Mouse (Mus musculus) thymus, postnatal 4 days (tissue): ENCODE measurements at regions not wholly inside any gene's neighbourhood (a gene's known extent, or its start where the extent isn't known, plus 50 kb on each side); places are given as distances from the start of the nearest gene placed in this dataset.

Experiments
- DNase-seq: peaks from one replicate; pipeline ENCODE4 v3.0.0; 2021

DNA sequence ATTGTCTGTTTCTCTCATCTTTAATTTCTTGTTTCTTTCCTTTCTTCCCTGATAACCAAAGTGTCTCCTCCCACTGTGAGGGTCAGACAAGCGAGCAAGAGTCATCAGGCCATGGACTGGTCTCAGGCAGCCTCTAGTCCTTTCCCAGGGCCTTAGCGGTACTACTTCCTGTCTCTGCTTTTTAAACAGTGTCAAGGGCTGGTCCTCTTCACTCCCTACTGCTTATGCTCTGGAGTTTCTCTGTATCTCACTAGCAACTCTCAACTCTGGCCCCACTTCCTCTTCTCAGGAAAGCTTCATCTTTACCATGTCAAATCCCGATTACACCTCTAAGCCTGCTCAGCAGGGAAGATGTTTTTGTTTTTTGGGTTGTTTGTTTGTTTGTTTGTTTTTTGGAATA, 124.1 kb downstream of the Pten start:
- no peak for DNase-seq

DNA sequence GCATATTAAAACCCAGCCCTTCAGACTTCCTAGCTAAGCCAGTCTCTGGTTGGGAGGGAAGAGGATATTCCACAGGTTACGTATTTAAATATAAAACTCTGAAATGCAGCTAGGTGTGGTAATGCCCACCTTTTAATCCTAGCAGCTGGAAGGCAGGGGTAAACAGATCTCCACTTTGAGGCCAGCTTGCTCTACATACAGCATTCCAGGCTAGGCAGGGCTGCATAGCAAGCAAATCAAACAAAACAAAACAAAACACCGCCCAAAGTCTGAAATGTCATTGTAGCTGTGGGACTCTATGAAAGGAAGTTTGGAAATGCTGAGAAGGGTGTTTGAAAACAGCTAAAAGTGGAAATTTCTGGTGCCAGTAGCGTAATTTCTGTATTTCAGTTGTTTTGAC, 127.0 kb downstream of the Pten start:
- no peak for DNase-seq

DNA sequence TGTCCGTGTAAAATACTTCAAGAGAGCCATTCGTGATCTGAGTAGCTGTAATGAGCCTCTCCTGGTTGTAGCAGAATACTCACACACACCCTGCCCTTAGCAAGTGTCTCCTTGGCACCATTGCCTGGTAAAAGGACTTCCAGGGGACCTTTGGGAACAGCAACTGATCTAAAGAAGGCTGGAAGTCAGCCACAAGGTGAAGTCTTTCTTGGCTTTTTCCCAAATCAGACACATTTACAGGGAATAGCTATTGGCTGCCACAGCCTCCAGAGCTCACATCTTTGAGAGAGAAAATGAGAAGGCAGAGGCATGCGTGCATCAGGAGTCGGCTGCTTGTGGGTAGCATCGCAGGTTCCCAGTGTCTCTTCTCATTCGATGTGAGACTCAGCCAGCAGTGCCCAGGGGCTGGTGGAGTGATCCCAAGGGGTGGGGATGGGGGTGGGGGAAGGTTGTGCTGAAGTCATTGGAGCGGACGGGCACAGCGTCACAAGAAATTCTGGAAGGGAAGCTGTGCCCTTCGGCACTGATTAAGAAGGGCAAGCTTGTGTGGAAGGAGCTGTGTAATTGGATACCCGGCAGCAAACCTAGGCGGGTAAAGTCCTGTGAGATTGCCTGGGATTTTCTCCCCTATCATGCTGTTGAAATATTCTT, 128.3 kb downstream of the Pten start:
- DNase-seq, result no peak

DNA sequence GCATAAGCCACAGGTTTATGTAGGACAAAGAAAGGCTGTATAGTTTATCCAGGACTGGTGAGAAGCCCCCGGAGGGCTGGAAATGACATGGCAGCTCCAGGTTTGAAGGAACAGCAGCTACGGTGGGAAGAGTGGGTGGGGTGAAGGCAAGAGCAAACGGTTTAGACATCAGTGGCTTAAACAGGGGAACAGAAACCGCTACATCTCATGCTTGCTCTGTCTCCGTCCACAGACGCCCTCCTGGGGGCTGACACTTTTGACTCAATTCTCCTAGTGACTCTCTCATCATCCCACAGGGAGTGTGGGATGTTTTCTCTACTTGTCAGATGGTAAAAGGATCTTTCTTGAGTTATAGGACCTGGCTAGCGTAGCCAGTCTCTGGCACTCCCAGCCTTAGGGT, 129.9 kb downstream of the Pten start:
- no peak for DNase-seq

DNA sequence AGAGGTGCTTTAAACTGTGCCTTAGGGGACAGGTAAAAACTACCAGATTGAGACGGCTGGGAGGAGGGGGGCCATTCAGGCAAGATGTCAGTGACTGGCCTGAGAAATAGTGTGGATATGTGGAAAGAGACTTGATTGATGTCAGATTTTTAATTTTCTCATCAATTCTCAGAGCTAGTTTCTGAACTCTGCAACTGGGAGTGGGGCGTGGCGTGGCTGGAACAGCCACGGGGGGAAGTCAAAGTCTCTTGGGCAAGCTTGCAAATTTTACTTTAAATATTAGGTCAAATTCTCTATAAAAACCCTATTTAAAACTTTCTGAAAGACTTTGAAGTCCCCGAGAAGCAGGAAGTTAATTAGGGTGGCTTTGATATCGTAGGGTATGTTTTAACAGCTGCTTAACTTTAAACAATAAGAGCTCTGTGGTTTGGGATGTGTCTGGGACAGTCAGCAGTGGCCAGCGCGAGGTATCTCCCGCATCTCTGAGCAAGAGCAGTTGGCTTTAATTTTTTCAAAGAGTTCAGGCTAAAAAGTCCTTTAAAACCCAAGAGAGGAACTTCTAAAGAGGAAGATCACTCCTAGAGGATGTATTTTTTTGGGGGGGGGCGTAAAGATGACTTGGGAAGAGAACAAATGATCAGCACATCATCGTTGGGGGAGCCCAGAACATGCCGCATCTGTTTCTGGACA, 131.5 kb downstream of the Pten start:
- DNase-seq, result no peak

DNA sequence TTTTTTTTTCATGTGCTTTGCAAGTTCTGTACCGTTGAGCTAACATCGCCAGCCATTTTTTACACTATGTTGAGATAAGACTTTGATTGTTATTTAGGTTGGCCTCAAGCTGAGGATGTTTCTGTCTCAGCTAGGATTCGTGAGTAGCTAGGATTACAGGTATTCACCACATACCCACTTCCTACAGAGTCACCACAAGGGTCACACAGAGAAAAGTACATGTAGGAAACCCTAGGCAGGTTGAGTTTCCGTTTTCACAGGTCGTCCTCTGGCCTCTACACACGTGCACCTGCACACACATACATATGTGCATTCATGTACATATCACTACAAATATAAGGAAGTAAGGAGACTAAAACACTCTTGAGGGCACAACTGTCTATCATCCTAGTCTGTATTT, 133.5 kb downstream of the Pten start:
- no peak for DNase-seq

DNA sequence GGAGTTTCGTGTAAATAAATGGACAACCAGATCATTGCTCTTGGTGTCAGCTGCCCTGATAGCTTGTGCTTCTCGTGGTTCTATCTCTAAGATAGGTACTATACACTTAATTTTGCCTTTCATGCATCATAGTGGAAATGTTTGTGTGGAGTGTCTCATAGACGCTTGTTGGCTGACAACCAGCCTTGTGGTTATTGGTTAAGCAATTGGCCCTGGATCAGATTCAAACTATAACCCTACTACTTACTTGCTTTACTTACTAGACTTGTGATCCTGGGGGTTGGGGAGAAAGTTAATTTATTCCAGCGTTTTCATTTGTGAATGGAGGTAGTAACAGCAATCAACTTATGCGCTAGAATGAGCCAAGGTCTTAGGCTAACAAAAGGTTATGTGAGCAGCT, 135.2 kb downstream of the Pten start:
- no peak for DNase-seq

DNA sequence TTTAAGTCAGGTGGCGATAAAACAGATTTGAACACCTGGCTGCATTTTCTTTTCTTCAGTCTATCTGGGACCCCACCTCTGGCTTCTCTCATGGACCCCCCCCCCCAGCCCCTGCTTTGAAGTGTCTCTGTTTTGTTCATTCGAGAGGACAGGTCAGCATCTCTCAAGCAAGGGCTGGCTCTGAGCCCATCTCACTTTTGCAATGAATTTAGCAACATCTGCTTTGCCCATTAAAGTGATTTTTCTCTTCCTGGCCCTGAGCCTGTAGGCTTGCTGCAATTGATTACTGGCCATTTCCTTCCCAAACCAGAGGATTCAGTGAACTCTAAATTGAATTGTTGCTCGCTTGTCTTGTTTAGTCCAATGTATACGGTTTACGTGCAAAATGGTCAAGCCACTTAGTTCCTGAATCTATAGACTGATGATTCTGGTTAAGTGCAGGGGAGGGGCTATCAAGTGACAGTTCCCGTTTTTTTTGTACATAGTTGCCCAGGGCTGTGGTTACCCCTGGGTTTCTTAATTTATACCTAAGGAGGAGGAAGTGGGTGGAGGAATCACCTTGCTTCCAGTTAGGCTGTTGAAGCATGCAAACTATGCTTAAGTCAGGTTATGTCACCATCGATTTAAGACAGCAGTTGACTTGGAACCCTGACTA, 146.3 kb downstream of the Pten start:
- no peak for DNase-seq

DNA sequence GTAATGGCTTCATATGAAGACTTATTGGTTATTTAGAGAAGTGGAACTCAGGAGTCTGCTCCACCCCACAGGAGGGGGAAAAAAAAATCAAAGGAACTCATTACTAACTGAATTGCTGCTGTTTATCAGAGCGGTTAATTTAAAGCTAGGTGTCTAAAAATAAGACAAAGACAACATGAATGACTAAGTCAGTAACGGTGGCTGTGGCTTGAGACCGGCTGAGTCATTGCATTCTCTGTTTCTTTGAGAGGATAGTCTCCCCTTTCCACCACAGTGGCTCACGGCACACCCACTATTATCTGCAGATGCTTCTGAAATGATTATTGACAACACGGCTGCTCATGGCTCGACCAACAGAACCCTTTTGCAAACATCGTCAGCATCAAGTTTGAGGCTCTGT, 147.2 kb downstream of the Pten start:
- DNase-seq, result no peak

DNA sequence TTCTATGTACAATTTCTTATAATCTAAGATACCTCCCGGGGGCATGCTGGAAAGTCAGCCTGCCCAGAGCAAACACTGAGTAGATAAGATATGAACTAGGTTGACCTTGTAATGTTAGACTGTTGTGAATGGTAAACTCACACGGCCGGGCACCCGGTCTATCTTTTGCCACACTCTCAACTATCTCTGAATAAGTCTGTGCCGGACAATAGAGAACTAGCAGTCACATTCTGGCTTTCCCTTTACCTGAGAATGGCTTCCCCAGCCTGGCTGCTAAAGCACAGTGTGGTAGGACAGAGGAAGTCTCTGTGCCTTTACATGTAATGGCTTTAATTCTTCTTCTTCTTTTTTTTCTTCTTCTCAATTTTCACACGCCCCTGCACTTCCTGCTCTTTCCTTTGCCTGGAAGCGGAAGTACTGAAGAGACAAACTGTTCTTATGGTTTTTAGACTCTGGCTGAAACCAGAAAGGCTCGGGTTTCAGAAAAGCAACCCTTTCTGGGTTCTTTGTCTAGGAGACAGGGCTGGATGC, 148.7 kb downstream of the Pten start:
- peak; percentile 33 for DNase-seq

DNA sequence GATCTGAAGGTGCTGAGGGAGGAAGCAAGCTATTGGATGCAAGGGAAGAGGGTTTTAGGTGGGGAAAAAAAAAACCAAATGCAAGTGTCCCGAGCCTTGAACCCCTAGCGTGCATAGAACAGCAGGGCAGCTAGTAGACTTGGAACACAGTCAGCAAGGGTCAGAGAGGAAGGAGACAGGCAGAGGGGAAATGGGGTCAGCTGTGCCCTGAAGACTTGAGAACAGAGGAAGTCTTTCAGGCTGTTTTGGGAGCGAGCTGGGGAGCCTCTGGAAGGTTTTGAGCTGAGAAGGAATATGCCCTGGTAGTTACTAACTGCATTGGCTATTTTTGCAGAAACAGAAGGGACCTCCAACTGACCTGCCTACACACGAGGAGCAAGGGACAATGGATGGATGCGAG, 149.5 kb downstream of the Pten start:
- peak; percentile 22 for DNase-seq

DNA sequence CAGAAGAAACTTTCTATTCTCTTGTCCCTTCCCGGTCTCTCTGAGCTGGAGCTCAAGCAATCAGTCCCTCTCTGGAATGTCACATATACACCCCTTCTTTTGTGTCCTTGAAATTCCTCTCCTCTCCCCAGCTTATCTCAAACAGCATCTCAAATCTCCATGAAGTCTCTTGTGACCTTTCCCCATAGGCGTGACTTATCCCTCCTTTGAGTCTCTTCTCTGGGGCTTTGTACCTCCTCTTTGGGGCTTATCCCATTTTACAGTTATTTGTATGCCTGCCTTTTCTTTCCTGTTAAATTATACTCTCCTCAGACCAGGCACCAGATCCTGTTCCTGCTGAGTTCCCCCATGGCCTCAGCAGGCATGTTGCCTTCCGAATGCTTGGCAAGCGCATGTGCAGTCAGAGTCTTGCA, 152.8 kb downstream of the Pten start:
- DNase-seq, result no peak

DNA sequence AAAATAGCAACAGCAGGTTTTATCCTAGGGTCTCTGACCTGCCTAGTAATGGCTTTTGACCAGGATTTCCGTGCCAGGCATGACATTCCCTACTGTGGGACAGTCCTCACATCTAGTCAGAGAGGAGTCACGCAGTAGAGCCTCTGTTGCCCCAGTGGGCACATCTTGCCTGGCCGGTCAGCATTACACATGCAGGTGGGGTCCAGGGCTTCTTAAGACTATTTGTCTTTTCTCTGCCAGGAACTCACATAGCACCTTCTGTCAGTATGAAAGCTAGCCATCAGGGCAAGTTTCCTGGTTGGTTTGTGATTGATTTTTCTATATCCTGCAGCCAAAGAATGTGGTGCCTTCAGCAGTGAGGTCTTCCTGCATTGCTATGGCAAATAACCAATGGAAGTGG, 155.0 kb downstream of the Pten start:
- no peak for DNase-seq

DNA sequence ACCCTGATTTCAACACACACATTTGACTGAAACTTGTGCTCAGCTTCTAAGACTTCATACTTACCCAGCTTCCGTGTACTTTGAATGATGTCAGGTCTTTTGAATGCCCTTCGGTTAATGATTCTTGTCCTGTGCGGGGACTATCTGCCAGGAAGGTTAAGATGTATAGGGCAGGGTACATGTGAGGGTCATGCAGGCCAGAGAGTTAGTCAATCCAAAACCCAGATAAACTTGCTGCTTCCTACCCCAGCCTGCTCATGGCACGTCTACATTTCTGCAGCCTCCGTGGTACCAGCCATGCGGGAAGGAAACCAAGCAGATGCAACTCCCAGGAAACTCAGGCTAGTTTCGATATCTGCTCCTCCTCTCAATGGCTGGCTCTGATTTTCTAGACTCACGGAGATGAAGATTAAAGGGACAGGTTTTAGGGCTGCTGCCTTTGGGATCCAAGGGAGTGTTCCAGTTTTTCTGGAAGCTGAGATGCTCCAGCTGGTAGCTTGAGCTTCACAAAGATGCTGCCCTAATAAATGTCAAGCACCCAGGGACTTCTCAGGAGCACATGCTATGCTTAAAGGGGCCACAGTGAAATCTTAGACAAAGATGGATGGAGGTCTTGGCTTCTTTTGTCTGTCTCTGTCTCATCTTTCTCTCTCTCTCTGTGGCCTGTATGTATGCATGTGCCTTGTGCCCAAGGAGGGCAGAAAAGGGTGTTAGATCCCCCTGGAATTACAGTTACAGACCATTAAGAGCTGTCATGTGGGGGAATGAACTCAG, 159.4 kb downstream of the Pten start:
- no peak for DNase-seq

DNA sequence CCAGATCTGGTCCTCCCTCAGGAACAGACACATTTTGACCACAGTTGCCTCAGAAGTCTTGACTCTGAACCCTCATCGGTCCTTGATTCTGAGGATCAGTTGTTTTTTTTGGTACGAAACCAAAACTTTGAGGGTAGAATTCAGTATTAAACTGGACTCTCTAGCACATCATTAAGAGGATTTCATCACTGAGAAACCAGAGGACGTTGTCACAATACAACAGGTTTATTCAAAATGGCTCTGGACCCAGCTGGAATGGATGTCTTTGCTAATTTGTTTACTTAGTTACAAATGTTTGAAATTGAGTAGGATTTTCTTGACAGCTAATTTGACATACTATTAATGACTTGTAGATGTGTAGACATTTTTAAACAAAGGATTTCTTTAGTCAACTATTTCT, 163.7 kb downstream of the Pten start:
- no peak for DNase-seq

DNA sequence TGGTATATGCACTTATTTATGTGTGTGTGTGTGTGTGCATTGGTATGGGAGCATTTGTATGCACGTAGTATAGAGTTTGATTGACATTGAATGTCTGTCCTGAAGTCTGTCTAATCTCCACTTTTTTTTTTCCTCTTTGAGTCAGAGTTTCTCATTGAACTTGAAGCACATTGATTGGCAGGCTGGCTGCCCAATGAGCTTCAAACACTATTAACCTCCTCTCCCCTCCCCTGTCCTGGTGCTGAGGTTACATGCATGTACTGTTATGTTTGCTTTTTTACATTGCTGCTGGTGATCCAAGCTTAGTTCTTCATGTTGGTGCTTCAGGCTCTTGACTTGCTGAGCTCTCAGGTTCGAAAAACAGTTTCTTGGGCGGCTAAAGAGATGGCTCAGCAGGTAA, 166.6 kb downstream of the Pten start:
- DNase-seq, result no peak

DNA sequence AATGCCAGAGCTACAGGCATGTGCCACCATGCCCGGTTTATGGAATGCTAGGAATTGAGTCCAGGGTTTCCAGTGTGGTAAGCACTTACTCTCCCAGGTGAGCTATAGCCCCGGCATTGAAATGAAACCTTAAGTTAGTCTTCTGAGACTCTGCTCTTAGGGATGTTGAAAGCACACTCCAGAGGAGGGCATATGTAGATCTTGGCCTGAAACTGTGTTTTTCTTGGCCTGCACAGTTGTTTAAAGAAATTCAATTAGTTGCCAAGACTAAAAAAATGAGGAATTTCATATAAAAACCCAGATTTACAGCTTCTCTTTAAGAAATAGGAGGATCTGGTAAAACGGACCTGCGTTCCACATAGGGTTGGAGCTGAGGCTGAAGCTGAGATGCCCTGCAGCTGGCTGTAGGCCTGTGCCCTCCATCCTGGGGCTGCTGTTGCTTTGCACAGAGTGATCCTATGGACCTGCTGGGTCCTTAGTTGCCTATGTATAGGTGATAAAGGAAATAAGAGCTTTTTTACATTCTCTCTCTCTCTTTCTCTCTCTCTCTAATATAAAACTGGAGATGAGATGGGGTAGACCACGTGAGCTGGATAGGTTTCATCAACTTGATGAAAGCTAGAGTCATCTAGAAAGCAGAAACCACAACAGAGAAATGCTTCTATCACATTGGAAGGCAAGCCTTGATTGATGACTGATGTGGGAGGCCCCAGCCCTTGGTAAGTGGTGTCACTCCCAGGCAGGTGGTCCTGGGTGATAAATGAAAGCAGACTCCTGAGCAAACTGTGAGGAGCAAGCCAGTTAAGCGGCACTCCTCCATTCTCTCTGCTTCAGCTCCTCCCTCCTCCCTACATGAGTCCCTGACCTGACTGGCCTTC, 168.6 kb downstream of the Pten start:
- DNase-seq, result no peak

DNA sequence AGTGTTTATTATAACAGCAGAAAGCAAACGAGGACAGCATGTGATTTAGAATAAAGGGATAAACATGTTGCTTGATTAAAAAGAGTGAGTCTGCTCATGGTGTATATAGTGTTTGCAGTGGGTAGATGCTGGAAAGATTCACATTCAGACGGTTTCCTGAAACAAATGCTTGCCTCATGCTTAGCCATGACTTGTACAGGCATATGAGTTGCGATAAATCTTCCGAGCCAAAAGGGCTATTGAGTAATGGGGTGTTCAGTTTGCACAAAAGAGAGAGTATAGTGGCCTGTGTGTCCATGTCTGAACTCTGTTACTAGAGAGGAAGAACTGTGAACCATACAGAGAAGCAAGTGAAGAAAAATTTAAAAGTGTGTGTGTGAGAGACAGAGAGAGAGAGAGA, 169.3 kb downstream of the Pten start:
- DNase-seq, result no peak

DNA sequence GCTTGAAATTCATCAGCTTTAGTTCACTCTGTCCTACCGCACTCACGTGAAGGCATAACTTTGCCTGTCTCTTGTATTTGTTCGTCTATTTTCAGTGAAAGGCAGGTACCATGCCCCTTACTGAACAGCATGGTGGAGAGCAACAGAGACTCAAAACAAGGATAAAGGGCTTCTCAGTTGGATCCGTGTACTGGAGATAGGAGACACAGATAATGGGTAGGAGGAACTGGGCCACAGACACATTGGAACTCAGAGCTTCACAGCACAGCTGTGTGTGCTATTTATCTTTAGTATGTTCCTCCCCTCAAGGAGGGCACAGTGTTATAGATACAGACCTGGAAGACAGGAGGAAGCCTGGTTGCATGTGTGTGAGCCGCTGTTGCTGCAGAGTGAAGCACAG, 176.4 kb downstream of the Pten start:
- no peak for DNase-seq

DNA sequence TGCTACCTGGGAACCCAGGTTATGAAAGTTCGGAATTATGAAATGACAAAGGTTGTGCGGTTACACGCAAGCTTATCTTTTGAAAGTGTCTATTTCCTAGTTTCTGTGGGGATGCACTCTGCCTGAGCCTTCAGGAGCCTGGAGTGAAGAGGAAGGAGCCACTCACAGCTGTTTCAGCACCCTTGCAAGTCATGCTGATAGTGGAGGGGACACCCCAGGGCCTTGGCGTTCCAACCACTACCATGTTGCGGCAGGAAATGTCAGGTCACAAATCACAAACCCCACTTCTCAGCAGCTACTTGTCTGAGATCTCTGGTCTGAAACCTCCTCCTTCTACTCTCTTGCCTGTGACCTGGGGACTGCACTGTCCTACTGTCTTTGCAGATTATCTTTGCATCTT, 178.3 kb downstream of the Pten start:
- DNase-seq, result no peak

DNA sequence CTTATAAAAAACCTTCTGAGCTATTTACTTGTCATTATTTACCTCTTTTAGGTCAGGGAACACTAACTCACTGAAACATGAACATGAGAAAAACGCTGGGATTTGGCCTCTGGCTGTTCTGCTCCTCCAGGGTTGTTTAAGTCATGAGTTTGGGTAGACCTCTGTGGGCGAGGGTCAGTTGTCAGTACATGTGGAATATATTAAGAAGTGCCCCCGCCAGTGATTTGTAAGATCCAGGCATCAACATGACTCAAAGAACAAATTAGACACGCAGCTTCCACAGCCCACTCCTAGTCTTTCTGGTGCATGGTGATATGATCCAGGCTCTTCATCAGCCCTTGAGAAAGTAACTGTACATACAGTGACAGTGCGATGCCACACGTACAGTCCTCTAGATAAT, 180.3 kb downstream of the Pten start:
- no peak for DNase-seq

DNA sequence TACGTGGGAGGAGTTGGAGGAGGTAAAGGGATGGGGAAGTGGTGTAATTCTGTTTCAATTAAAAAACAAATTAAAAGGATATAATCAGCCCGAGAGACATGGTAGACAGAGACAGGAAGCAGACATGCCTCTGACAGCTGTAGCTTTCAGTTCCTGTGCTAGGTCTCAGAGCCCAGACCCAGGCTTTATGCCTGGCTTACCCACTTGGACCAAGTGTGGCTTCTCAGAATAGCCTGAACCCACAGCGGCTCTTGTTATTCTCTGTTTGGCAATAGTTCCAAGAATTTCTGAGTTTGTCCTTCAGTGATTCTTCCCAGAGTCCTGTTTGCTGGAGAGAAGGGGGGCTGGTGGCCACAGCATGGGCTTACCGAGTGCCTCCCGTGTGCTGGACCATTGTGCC, 182.4 kb downstream of the Pten start:
- DNase-seq, result no peak

DNA sequence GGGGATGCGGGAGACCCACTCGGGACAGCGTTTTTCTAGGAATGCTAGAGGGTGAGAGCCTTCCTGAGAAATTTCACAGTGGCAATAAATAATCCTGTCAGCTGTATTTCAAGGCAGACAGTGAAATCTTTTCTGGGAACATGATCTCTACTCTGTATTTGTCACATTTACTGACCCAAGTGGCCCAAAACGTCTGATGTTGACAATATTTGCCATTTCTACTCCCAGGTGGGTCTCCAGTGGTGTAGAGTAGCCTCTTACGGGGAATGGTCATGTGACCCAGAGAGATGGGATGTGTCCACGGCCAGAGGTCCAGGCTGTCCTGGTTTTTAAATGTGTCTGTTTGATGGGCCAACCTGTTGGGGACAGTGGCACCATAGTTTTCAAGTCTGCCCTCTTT, 183.5 kb downstream of the Pten start:
- DNase-seq, result no peak
